Mouse (Mus musculus): ENCODE results near the gene Lgals3bp. TPM values are rescaled to one million over a fixed set of nuclear protein-coding genes. Genes with fewer than 3 reads are reported as not detected.

The Lgals3bp gene
- polyA plus RNA-seq (2017; shearing (Covaris generic)) = 42.6 TPM

DNA sequence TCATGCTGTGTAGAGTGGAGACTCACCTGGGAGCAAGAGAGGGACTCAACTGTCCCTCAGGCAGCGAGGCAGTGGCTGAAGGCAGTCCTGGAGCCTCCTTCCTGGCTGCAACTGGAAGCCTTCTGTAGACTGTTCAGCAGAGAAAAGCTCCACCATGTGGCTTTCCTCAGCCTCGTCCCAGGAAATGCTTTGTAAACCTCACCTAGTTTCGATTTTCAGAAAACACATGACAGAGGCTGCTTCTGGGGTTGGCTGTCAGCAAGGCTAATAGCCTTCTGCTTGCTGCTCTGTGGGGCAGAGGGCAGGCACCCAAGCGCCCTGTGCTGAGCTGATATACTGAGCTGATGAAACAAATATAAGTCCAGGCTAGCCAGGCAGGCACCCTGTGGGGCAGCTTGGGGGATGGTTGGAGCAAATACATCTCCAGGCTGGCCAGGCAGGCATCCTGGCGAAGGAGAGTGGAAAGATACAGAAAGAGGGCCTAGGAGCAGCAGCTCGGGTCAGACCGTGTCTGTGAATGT lies at the start of gene Lgals3bp:
Gene Lgals3bp (minus strand): TSS at position 333 of the 521 bp plus-strand sequence.

DNA sequence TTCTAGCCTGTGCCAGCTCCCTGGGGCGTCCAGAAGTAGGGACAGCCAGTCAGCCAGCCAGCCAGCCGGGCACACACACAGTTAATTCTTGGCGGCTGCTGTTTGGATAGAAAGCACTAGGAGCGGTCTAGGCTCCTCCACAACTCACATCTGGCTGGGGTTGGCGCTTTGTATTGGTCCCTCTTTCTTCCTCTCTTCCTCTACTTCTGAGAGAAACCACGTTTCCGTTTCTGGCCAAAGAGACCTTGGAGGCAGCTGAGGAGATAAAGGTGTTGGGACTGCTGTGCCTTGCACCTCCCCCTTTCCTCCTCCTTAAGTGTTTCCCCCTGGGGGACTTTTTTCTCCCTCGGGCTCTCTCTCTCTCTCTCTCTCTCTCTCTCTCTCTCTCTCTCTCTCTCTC lies 26.1 kb upstream of the Lgals3bp start, which contains the start of gene C1qtnf1:
Gene C1qtnf1 (plus strand): TSS at position 218 of the 400 bp plus-strand sequence.

DNA sequence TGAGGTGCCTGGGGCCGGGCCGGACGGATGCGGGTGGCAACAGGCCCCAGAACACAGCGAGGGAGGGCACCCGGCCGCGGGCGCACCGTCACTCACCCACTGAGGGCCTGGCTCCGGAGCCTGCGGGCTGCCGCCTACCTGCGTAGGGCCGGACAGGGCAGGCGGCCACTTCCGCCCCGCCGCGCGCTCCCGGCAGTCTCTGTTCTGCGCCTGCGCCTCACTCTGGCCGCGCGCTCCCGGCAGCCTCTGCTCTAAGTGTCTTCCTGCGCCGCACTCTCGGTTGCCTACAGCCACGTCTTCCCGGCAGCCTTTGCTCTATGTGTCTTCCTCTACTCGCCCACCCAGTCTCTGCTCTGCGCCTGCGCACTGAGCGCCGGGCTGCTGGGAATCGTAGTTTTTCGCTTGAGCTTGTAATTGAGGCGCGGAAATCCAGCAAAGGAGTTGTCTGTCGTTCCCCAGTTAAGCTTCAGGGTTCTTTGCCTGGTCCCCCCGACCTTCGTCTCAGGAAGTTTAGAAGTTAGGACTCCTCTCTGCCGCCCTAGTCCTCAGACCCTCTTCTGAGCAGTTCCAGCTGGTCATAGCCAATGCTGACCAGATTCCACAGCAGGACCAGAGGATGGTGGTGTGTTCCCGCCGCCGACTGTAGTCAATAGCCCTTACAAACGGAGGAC lies 17.1 kb upstream of the Lgals3bp start, which contains the start of gene Cant1:
Gene Cant1 (minus strand): TSS at position 253 of the 671 bp plus-strand sequence.

DNA sequence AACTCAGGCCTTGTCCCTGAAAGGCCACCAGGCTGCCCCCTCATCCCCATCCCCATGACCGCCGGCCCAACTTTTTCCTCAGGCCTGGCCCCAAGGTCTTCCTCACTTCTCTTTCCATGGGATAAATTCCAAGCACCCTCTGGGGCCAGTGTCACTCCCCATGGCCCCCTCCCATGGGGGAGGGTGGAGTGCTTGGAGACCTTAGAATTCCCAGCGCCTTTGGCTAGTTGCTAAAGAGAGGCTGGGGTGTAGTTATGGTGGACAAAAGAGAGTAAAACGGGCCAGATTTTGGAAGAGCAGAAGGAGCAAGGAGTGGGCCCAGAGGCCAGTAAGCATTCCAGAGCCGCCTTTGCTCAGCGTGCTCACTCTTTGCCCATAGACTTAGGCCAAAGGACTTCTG lies 46.3 kb downstream of the Lgals3bp start, which contains the start of gene Timp2:
Gene Timp2 (minus strand): TSS at position 101 of the 400 bp plus-strand sequence.

Other genes starting within 250 kb of the Lgals3bp start
- gene Cyth1, start 153.5 kb downstream of the Lgals3bp start, polyA plus RNA-seq (2017; shearing (Covaris generic)) = 323 TPM
- gene Usp36, start 111.8 kb downstream of the Lgals3bp start, polyA plus RNA-seq (2017; shearing (Covaris generic)) = 72.9 TPM
- gene Cep295nl, start 59.6 kb downstream of the Lgals3bp start, polyA plus RNA-seq (2017; shearing (Covaris generic)) = not detected
- 63.9 TPM for gene Timp2, start 46.4 kb downstream of the Lgals3bp start, polyA plus RNA-seq (2017; shearing (Covaris generic))
- 40.6 TPM for gene Cant1, start 17.0 kb upstream of the Lgals3bp start, polyA plus RNA-seq (2017; shearing (Covaris generic))
- gene C1qtnf1, start 26.1 kb upstream of the Lgals3bp start, polyA plus RNA-seq (2017; shearing (Covaris generic)) = not detected
- gene Engase, start 74.7 kb upstream of the Lgals3bp start, polyA plus RNA-seq (2017; shearing (Covaris generic)) = 9.4 TPM